Comparison of ENCODE assay signal across 1 mouse cellular context in the genomic region with DNA sequence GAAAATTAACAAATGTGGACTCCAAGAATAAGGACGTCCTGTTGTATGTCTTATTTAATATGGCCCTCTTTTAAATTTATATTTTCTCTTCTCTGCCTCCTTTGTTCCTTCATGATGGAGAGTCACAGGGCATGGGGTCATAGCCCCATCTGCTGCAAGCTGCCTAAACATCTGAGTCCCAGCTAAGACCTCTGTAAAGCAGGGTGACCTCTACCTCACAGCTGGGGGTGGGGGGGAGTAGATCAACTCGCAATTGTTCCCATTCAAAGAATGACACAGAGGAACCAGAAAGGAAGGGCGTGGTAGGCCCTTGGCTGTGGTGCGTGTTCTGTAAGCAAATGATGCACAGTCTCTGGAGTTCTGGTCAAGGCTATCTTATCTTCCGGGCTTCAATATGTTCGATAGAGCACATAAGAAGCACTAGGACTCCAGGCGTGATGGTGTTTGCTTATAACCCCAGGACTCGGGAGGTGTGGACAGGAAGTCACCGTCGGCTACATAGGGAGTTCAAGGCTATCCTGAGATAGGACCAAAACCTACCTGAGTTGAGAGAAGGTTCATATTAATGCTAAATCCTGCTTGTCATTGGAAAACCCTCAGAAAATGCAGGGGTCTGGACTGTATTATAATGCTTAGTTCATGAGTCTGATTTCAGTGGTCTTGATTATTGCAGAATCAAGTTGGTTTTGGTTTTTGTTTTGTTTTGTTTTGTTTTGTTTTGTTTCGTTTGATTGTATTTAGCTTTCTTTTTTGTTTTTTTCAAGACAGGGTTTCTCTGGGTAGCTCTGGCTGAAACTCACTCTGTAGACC.
TF ChIP-seq lines count a peak whose summit lies in the region.

No protein-coding gene starts in this region.

TF ChIP-seq in MEL, 35 proteins besides CTCF, POLR2A, EP300 and RAD21:
- TF ChIP-seq GATA1 (IDR thresholded peaks at IDR 0.05; ENCODE audit: low read depth, low read length) (peak; percentile 42; the same call in 1 of the 2 replicates), TAL1 (IDR thresholded peaks at IDR 0.05; ENCODE audit: low read length) (no peak), POLR2AphosphoS5 (IDR thresholded peaks at IDR 0.05; ENCODE audit: borderline replicate concordance, low read depth, low read length) (no peak; the same call in 1 of the 2 replicates), KAT2A (conservative IDR thresholded peaks at IDR 0.05; ENCODE audit: low read depth, low read length) (no peak), ZKSCAN1 (IDR thresholded peaks at IDR 0.05; ENCODE audit: low read depth, low read length) (no peak), ZC3H11A (IDR thresholded peaks at IDR 0.05; ENCODE audit: low read depth, low read length) (0 out of 2 replicates have a peak, but pooled peaks have one; percentile 10), POLR2AphosphoS2 (IDR thresholded peaks at IDR 0.05; ENCODE audit: low read length) (0 out of 2 replicates have a peak, but pooled peaks have one; percentile 42), SMC3 (IDR thresholded peaks at IDR 0.05; ENCODE audit: low read depth, low read length) (peak; percentile 26; the same call in 1 of the 2 replicates), ZMIZ1 (IDR thresholded peaks at IDR 0.05; ENCODE audit: low read depth, low read length) (peak; percentile 98), MXI1 (IDR thresholded peaks at IDR 0.05; ENCODE audit: low read depth, low read length) (no peak), MAFK (IDR thresholded peaks at IDR 0.05; ENCODE audit: borderline replicate concordance, low read depth, low read length) (no peak), UBTF (IDR thresholded peaks at IDR 0.05; ENCODE audit: borderline replicate concordance, insufficient read depth, low read depth, low read length) (no peak), MAX (IDR thresholded peaks at IDR 0.05; ENCODE audit: low read length) (no peak), GABPA (IDR thresholded peaks at IDR 0.05; ENCODE audit: low read depth, low read length) (no peak), SIN3A (IDR thresholded peaks at IDR 0.05; ENCODE audit: low read length) (no peak), USF1 (IDR thresholded peaks at IDR 0.05; ENCODE audit: low read depth, low read length) (no peak), HCFC1 (IDR thresholded peaks at IDR 0.05; ENCODE audit: low read depth, low read length) (0 out of 2 replicates have a peak, but pooled peaks have one; percentile 7), USF2 (IDR thresholded peaks at IDR 0.05; ENCODE audit: borderline replicate concordance in 1 of 2, insufficient read depth in 1 of 2, low read depth in 1 of 2, low read length in 2 of 2) (no peak), CHD1 (IDR thresholded peaks at IDR 0.05; ENCODE audit: low read depth, low read length) (no peak), ETS1 (IDR thresholded peaks at IDR 0.05; ENCODE audit: low read depth, low read length) (peak; percentile 38; the same call in 1 of the 2 replicates), NELFE (IDR thresholded peaks at IDR 0.05; ENCODE audit: low read depth, low read length) (peak; percentile 47; the same call in 1 of the 2 replicates), TCF12 (IDR thresholded peaks at IDR 0.05; ENCODE audit: low read depth, low read length) (no peak), MEF2A (IDR thresholded peaks at IDR 0.05; ENCODE audit: extremely low read depth, insufficient replicate concordance, low read depth, low read length, poor library complexity, severe bottlenecking) (no peak), TBP (IDR thresholded peaks at IDR 0.05; ENCODE audit: low read depth, low read length) (peak; percentile 94), JUND (IDR thresholded peaks at IDR 0.05; ENCODE audit: low read depth, low read length) (no peak)
